Mouse (Mus musculus) stomach, postnatal 0 days (tissue): ENCODE measurements around the gene Ift57. TPM values are rescaled to one million over a fixed set of nuclear protein-coding genes. Genes with fewer than 3 reads are reported as not detected.

Experiments
- ATAC-seq: fragments of 200-750 bp; cut with Nextera tagmentation; 2 replicates; pipeline ENCODE4 v1.8.0; 2017; ENCODE audit not compliant: low FRiP score, low TSS enrichment
- DNase-seq: peaks from one replicate; pipeline ENCODE4 v3.0.0-alpha.2; 2016; ENCODE audit warnings: low spot score
- H3K27ac ChIP-seq: fragments of 300-500 bp; sonication (generic); replicated peaks from 2 replicates; pipeline ENCODE4 v1.5.1; 2014; ENCODE audit warnings: mild to moderate bottlenecking, control low read depth
- H3K27me3 ChIP-seq: fragments of 300-500 bp; sonication (generic); 2 replicates; pipeline ENCODE4 v1.6.1; 2014; ENCODE audit warnings: low read length; ENCODE audit not compliant: control insufficient read depth, insufficient read depth
- H3K36me3 ChIP-seq: fragments of 300-500 bp; sonication (generic); 2 replicates; pipeline ENCODE4 v1.6.1; 2014; ENCODE audit warnings: low read length, mixed read lengths; ENCODE audit not compliant: control insufficient read depth, insufficient read depth
- H3K4me1 ChIP-seq: fragments of 300-500 bp; sonication (generic); replicated peaks from 2 replicates; pipeline ENCODE4 v1.6.1; 2014; ENCODE audit warnings: antibody characterized with exemption; ENCODE audit not compliant: control insufficient read depth, insufficient read depth
- H3K4me2 ChIP-seq: fragments of 300-500 bp; sonication (generic); replicated peaks from 2 replicates; pipeline ENCODE4 v1.6.1; 2014; ENCODE audit warnings: low read depth, mild to moderate bottlenecking, control low read depth, moderate library complexity
- H3K4me3 ChIP-seq: fragments of 300-500 bp; sonication (generic); 2 replicates; pipeline ENCODE4 v1.5.1; 2014; ENCODE audit warnings: low read depth, low read length, control low read depth
- H3K9ac ChIP-seq: fragments of 300-500 bp; sonication (generic); 2 replicates; pipeline ENCODE4 v1.6.1; 2014; ENCODE audit warnings: mild to moderate bottlenecking, low read length, control low read depth, mixed read lengths
- H3K9me3 ChIP-seq: fragments of 300-500 bp; sonication (generic); 2 replicates; pipeline ENCODE4 v1.6.1; 2016; ENCODE audit warnings: low read length; ENCODE audit not compliant: control insufficient read depth
- CTCF ChIP-seq: IDR thresholded peaks from 2 replicates; pipeline ENCODE4 v1.5.1; 2016; ENCODE audit warnings: antibody characterized with exemption, low read depth, mild to moderate bottlenecking, moderate library complexity
- EP300 ChIP-seq: optimal IDR thresholded peaks from 2 replicates; pipeline ENCODE3; 2016; ENCODE audit warnings: antibody characterized with exemption
- WGBS: fragments of 180-500 bp; shearing (Covaris S2); extraction: QIAGEN DNeasy Blood & Tissue Kit; methylation state at CpG from one replicate; pipeline ENCODE4 v1.1.7; 2014; 5-methylcytosine and 5-hydroxymethylcytosine counted together
- polyA plus RNA-seq: library from polyadenylated mRNA; unstranded; fragments of >200 nt; fragmentation: Nextera tagmentation; extraction: Ambion mirVana; gene quantifications from 2 replicates; pipeline ENCODE4 v1.2.1, GENCODE M21; 2015

Ift57 gene
- polyA plus RNA-seq, 1 experiment from 2014 or later, result 11.9 TPM

DNA sequence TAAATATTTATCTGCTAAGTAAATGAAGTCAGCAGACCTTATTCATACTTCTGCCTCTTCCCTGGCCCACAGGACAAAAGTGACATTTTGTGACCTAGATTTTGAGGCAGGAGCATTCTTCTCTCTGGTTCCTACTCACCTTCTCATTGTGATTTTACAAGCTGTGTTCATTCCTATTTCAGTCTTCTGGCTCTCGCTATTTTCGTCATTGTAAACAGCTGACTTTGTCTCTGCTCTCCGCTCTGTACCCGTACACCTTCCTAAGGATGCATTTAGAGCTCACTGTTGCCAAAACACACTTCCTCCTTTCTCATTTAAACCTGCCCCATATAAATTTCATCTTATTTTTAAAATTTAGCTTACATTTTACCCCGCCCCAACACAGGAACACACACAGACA is 26.4 kb downstream of the Ift57 start:
- no peak for DNase-seq
- ATAC-seq, result no peak
- Histone ChIP-seq H3K4me2 (no peak overlapping the region), H3K4me1 (no peaks in the 10 kb centered on the region), H3K36me3 (no peaks in the 10 kb centered on the region), H3K4me3 (no peak overlapping the region), H3K27me3 (no peaks in the 10 kb centered on the region), H3K9me3 (no peaks in the 10 kb centered on the region), H3K27ac (no peak overlapping the region), H3K9ac (no peak overlapping the region)
- WGBS, result 79% methylated on average over 5 of the region's 5 CpGs
- TF ChIP-seq CTCF (no peak), EP300 (no peak)

- Histone ChIP-seq H3K4me1 (no peaks in the 10 kb centered on the region), H3K27me3 (no peaks in the 10 kb centered on the region), H3K4me2 (no peak overlapping the region), H3K4me3 (no peak overlapping the region), H3K27ac (no peak overlapping the region), H3K9ac (no peak overlapping the region), H3K9me3 (no peaks in the 10 kb centered on the region), H3K36me3 (no peaks in the 10 kb centered on the region)
- DNase-seq (no peak), ATAC-seq (no peak)
- TF ChIP-seq EP300 (no peak), CTCF (no peak)
- 75% methylated on average over 3 of the region's 3 CpGs for WGBS
These were observed 27.2 kb downstream of the Ift57 start for GRCm38 (mm10) chr16:49726216-49726615.

GRCm38 (mm10) chr16:49726761-49727160 is 27.7 kb downstream of the Ift57 start:
- Histone ChIP-seq H3K4me3 (no peak overlapping the region), H3K36me3 (no peaks in the 10 kb centered on the region), H3K9me3 (no peaks in the 10 kb centered on the region), H3K9ac (no peak overlapping the region), H3K4me2 (no peak overlapping the region), H3K4me1 (no peaks in the 10 kb centered on the region), H3K27me3 (no peaks in the 10 kb centered on the region), H3K27ac (no peak overlapping the region)
- TF ChIP-seq EP300, result no peak
- no peak for DNase-seq
- ATAC-seq, result no peak
- WGBS, result 46% methylated on average over 2 of the region's 2 CpGs

DNA sequence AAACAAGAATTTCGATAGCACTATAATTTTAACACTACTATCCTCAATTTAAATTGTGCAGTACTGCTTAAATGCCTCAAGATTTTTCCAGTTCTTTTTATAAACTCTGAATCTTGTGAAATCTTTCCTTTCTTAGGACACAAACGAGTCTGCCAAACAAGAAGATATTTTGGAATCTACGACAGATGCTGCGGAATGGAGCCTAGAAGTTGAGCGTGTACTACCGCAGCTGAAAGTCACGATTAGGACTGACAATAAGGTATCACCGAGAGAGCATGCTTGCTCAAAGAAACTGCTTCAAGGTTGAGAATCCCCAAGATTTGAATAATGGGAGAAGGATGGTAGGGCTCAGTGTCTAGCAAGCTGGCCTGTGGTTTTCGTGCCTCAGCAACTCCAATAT is 37.5 kb downstream of the Ift57 start:
- Histone ChIP-seq H3K4me1 (no peaks in the 10 kb centered on the region), H3K9me3 (no peaks in the 10 kb centered on the region), H3K4me2 (no peak overlapping the region), H3K9ac (no peak overlapping the region), H3K4me3 (no peak overlapping the region), H3K27ac (no peak overlapping the region), H3K36me3 (no peaks in the 10 kb centered on the region), H3K27me3 (no peaks in the 10 kb centered on the region)
- DNase-seq (no peak), ATAC-seq (no peak)
- WGBS, result 94% methylated on average over 9 of the region's 9 CpGs
- no peak for TF ChIP-seq CTCF
- TF ChIP-seq EP300, result no peak

DNA sequence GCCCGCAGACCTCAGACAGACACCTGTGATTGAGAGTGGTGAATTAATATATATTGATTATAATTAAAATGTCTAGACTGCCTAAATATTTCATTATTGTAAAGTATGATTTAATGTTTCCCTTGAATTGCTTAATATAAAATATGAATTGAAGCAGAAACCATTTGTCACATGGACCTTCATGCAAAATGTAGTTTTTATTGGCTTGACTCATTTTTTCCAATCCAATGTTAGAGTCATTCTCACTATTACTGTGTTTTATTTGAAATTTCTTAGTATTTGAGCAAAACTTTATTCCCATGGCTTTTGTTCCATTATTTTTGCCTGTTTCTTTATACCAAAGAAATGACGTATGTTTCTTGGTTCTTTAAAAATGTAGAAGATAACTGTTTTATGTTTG is 48.3 kb downstream of the Ift57 start:
- H3K27ac ChIP-seq, result no peak overlapping the region
- no peaks in the 10 kb centered on the region for H3K36me3 ChIP-seq
- H3K27me3 ChIP-seq, result no peaks in the 10 kb centered on the region
- no peak overlapping the region for H3K4me2 ChIP-seq
- ATAC-seq (no peak), DNase-seq (no peak)
- H3K9me3 ChIP-seq, result no peaks in the 10 kb centered on the region
- WGBS, result 84% methylated on average over 2 of the region's 2 CpGs
- no peak overlapping the region for H3K9ac ChIP-seq
- TF ChIP-seq CTCF, result no peak
- no peak for TF ChIP-seq EP300
- no peak overlapping the region for H3K4me3 ChIP-seq
- H3K4me1 ChIP-seq, result no peaks in the 10 kb centered on the region

GRCm38 (mm10) chr16:49752906-49753305 is 53.9 kb downstream of the Ift57 start:
- Histone ChIP-seq H3K27ac (no peak overlapping the region), H3K36me3 (no peaks in the 10 kb centered on the region), H3K4me3 (no peak overlapping the region), H3K4me2 (no peak overlapping the region), H3K27me3 (no peaks in the 10 kb centered on the region), H3K4me1 (no peaks in the 10 kb centered on the region), H3K9me3 (no peaks in the 10 kb centered on the region), H3K9ac (no peak overlapping the region)
- WGBS, result 83% methylated on average over 1 of the region's 1 CpGs
- TF ChIP-seq EP300 (no peak), CTCF (no peak)
- DNase-seq (no peak), ATAC-seq (no peak)

DNA sequence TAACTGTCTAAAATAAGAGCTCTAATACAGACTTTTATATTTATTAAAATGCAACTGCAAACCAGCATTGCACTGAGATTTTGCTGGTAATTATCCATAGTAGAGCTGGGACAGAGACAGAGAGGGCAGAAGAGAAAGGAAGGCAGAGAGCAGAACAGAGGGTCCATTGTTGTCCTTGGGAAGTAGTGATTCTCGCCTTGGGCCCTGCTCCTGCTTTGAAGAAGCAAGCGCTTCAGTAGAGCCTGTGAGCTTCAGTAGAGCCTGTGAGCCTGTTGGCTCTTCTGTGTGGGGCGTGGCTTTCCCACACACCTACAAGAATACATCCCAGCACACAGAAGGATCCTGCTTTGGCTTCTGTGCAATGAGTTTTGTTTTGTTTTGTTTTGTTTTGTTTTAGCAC is 54.3 kb downstream of the Ift57 start:
- DNase-seq, result no peak
- H3K27me3 ChIP-seq, result no peaks in the 10 kb centered on the region
- no peaks in the 10 kb centered on the region for H3K9me3 ChIP-seq
- H3K27ac ChIP-seq, result no peak overlapping the region
- H3K4me2 ChIP-seq, result no peak overlapping the region
- WGBS, result 59% methylated on average over 3 of the region's 3 CpGs
- H3K4me1 ChIP-seq, result no peaks in the 10 kb centered on the region
- TF ChIP-seq EP300 (no peak), CTCF (no peak)
- no peak for ATAC-seq
- H3K36me3 ChIP-seq, result no peaks in the 10 kb centered on the region
- no peak overlapping the region for H3K4me3 ChIP-seq
- no peak overlapping the region for H3K9ac ChIP-seq
